In the genomic region with DNA sequence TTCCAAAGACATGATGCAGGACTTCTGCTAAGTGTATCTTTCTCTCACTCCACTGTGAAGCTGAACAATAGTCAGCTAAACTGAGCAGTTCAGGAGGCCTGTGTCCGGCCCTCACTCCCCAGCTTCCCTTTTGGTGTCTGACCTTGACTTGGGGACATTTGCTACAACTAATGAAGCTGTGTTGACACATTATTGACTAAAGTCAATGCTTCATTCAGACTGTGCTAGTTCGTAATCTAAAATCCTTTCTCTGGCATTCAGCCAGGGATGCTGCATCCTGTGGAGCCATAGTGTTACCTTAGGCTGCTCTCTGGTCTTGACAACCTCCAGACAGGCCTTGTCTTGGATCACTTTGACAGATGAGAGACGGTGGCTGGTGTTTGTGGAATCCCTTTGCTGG, we compare ENCODE assay signal across 17 mouse cellular contexts.
"Had no signal": no experiment of that assay in that cellular context is flagged by ENCODE, and none has a peak within 500 bp of the region (broad histone marks: within the 10 kb centered on the region; RNA-seq: fewer than 3 reads in every experiment).

No protein-coding gene starts in this region.

- H3K9ac ChIP-seq: neural tube, embryonic 12.5 days; neural tube, embryonic 13.5 days; neural tube, embryonic 15.5 days; stomach, embryonic 15.5 days had no signal

- H3K4me3 ChIP-seq: neural tube, embryonic 12.5 days; neural tube, embryonic 13.5 days; neural tube, embryonic 15.5 days; stomach, embryonic 15.5 days had no signal

- H3K27me3 ChIP-seq: neural tube, embryonic 15.5 days; stomach, embryonic 15.5 days had no signal

- H3K4me2 ChIP-seq: neural tube, embryonic 12.5 days; neural tube, embryonic 13.5 days; neural tube, embryonic 15.5 days; stomach, embryonic 15.5 days had no signal

- H3K4me1 ChIP-seq: stomach, embryonic 15.5 days had no signal

- H3K27ac ChIP-seq: neural tube, embryonic 12.5 days; neural tube, embryonic 13.5 days; neural tube, embryonic 15.5 days; stomach, embryonic 15.5 days; stomach, postnatal 0 days had no signal

- DNase-seq: retina, postnatal 1 day; right cerebral cortex, adult 18-20 months; right cerebral cortex, postnatal 14 days; right cerebral cortex, postnatal 25 days; right cerebral cortex, postnatal 4 days; spleen, adult 18-20 months; thymus, adult 18-20 months; thymus, adult 2 months; thymus, postnatal 14 days; thymus, postnatal 25 days; thymus, postnatal 36 days; thymus, postnatal 4 days had no signal

- H3K9me3 ChIP-seq: neural tube, embryonic 12.5 days; neural tube, embryonic 13.5 days; neural tube, embryonic 15.5 days; stomach, embryonic 15.5 days had no signal

- H3K36me3 ChIP-seq: neural tube, embryonic 12.5 days; neural tube, embryonic 13.5 days; neural tube, embryonic 15.5 days; stomach, embryonic 15.5 days had no signal
